Mouse (Mus musculus) cerebral cortex, adult 2 months (tissue): ENCODE results near the gene Necab3.

Source experiments
- WGBS: fragments of 180-500 bp; shearing (Covaris S2); methylation state at CpG from one replicate; pipeline ENCODE4 v1.1.7; 2018; 5-methylcytosine and 5-hydroxymethylcytosine counted together

Necab3 gene

GRCm38 (mm10) chr2:154543567-154544347 lies 14.9 kb downstream of the Necab3 start:
- WGBS, result 49% methylated on average over 9 of the region's 9 CpGs

- WGBS, result 80% methylated on average over 2 of the region's 2 CpGs
Observed at GRCm38 (mm10) chr2:154541630-154542029, 17.1 kb downstream of the Necab3 start.

- WGBS, result 63% methylated on average over 3 of the region's 3 CpGs
Observed at GRCm38 (mm10) chr2:154539720-154540119, 19.0 kb downstream of the Necab3 start.

- 40% methylated on average over 3 of the region's 3 CpGs for WGBS
Observed at GRCm38 (mm10) chr2:154538710-154539109, 20.0 kb downstream of the Necab3 start.

- 23% methylated on average over 2 of the region's 2 CpGs for WGBS
Observed at GRCm38 (mm10) chr2:154538310-154538709, 20.4 kb downstream of the Necab3 start.

GRCm38 (mm10) chr2:154534704-154535270 lies 23.9 kb downstream of the Necab3 start:
- WGBS, result 94% methylated on average over 12 of the region's 12 CpGs

- WGBS, result 51% methylated on average over 3 of the region's 3 CpGs
Observed at GRCm38 (mm10) chr2:154532888-154533287, 25.8 kb downstream of the Necab3 start.

GRCm38 (mm10) chr2:154526531-154526930 lies 32.2 kb downstream of the Necab3 start:
- WGBS, result 56% methylated on average over 3 of the region's 3 CpGs

- WGBS, result 52% methylated on average over 2 of the region's 2 CpGs
Observed at GRCm38 (mm10) chr2:154525285-154525684, 33.4 kb downstream of the Necab3 start.

GRCm38 (mm10) chr2:154522334-154522733 lies 36.4 kb downstream of the Necab3 start:
- 97% methylated on average over 5 of the region's 5 CpGs for WGBS

GRCm38 (mm10) chr2:154517424-154517823 lies 41.3 kb downstream of the Necab3 start:
- WGBS, result 50% methylated on average over 5 of the region's 5 CpGs

- 49% methylated on average over 3 of the region's 3 CpGs for WGBS
Observed at GRCm38 (mm10) chr2:154516944-154517343, 41.7 kb downstream of the Necab3 start.

GRCm38 (mm10) chr2:154510141-154510540 lies 48.5 kb downstream of the Necab3 start:
- 77% methylated on average over 3 of the region's 3 CpGs for WGBS

- WGBS, result 82% methylated on average over 4 of the region's 4 CpGs
Observed at GRCm38 (mm10) chr2:154508450-154508849, 50.2 kb downstream of the Necab3 start.

- 35% methylated on average over 9 of the region's 9 CpGs for WGBS
Observed at GRCm38 (mm10) chr2:154507566-154508283, 51.0 kb downstream of the Necab3 start.

GRCm38 (mm10) chr2:154507076-154507475 lies 51.6 kb downstream of the Necab3 start:
- WGBS, result 57% methylated on average over 2 of the region's 2 CpGs

GRCm38 (mm10) chr2:154500758-154501157 lies 57.9 kb downstream of the Necab3 start:
- 58% methylated on average over 3 of the region's 3 CpGs for WGBS

GRCm38 (mm10) chr2:154499717-154500247 lies 58.9 kb downstream of the Necab3 start:
- WGBS, result 91% methylated on average over 2 of the region's 2 CpGs

- WGBS, result 26% methylated on average over 5 of the region's 5 CpGs
Observed at GRCm38 (mm10) chr2:154498571-154498970, 60.1 kb downstream of the Necab3 start.

GRCm38 (mm10) chr2:154495021-154495420 lies 63.7 kb downstream of the Necab3 start:
- 91% methylated on average over 4 of the region's 4 CpGs for WGBS
